Mouse (Mus musculus): ENCODE measurements around the gene Zfp865. TPM values are rescaled to one million over a fixed set of nuclear protein-coding genes. Genes with fewer than 3 reads are reported as not detected.

Gene Zfp865
- polyA plus RNA-seq, 1 experiment, result 37.3 TPM

- H3K27me3 ChIP-seq (ENCODE audit: control insufficient read depth, insufficient read depth, low read length), result no peaks in the 10 kb centered on the region
- peak overlapping the region; percentile 54; the same call in 1 of the 2 replicates for H3K4me3 ChIP-seq (ENCODE audit: low read depth, low read length)
- peaks cover 38% of the 10 kb centered on the region for H3K36me3 ChIP-seq (ENCODE audit: control insufficient read depth, insufficient read depth, low read length)
- peak overlapping the region; percentile 88 for H3K27ac ChIP-seq (ENCODE audit: insufficient read depth, low read depth, low read length)
- WGBS, result 32% methylated on average over 2 of the region's 2 CpGs
- H3K4me1 ChIP-seq (ENCODE audit: control insufficient read depth, insufficient read depth, insufficient read length, low read length), result peaks cover 29% of the 10 kb centered on the region
- TF ChIP-seq POLR2A (IDR thresholded peaks at IDR 0.05; ENCODE audit: low read depth, low read length) (peak; percentile 67; the same call in 1 of the 2 replicates), CTCF (IDR thresholded peaks at IDR 0.05; ENCODE audit: extremely low read depth, insufficient read length, insufficient replicate concordance, low read depth, low read length) (no peak)
These were observed 61.8 kb downstream of the Zfp865 start for GRCm38 (mm10) chr7:5081939-5082338.

GRCm38 (mm10) chr7:5083325-5084105 lies 63.3 kb downstream of the Zfp865 start:
- TF ChIP-seq CTCF (IDR thresholded peaks at IDR 0.05; ENCODE audit: extremely low read depth, insufficient read length, insufficient replicate concordance, low read depth, low read length), result no peak
- no peak for TF ChIP-seq POLR2A (IDR thresholded peaks at IDR 0.05; ENCODE audit: low read depth, low read length)
- 49% methylated on average over 18 of the region's 18 CpGs for WGBS
- Histone ChIP-seq H3K4me3 (ENCODE audit: low read depth, low read length) (peak overlapping the region; percentile 33), H3K4me1 (ENCODE audit: control insufficient read depth, insufficient read depth, insufficient read length, low read length) (peaks cover 39% of the 10 kb centered on the region), H3K36me3 (ENCODE audit: control insufficient read depth, insufficient read depth, low read length) (peaks cover 32% of the 10 kb centered on the region), H3K27ac (ENCODE audit: insufficient read depth, low read depth, low read length) (peak overlapping the region; percentile 86), H3K27me3 (ENCODE audit: control insufficient read depth, insufficient read depth, low read length) (no peaks in the 10 kb centered on the region)

GRCm38 (mm10) chr7:5085512-5085911 lies 65.3 kb downstream of the Zfp865 start:
- TF ChIP-seq POLR2A (IDR thresholded peaks at IDR 0.05; ENCODE audit: low read depth, low read length), result no peak
- no peak for TF ChIP-seq CTCF (IDR thresholded peaks at IDR 0.05; ENCODE audit: extremely low read depth, insufficient read length, insufficient replicate concordance, low read depth, low read length)
- H3K27ac ChIP-seq (ENCODE audit: insufficient read depth, low read depth, low read length), result peak overlapping the region; percentile 32

More at GRCm38 (mm10) chr7:5085512-5085911, 65.3 kb downstream of the Zfp865 start:
- peaks cover 40% of the 10 kb centered on the region for H3K36me3 ChIP-seq (ENCODE audit: control insufficient read depth, insufficient read depth, low read length)
- WGBS, result 93% methylated on average over 1 of the region's 1 CpGs
- H3K27me3 ChIP-seq (ENCODE audit: control insufficient read depth, insufficient read depth, low read length), result no peaks in the 10 kb centered on the region
- H3K4me3 ChIP-seq (ENCODE audit: low read depth, low read length), result no peak overlapping the region
- peaks cover 40% of the 10 kb centered on the region for H3K4me1 ChIP-seq (ENCODE audit: control insufficient read depth, insufficient read depth, insufficient read length, low read length)

Other genes with a start within 250 kb of the Zfp865 start
- not detected in 2 replicates for gene Fam71e2, start 249.1 kb upstream of the Zfp865 start, polyA plus RNA-seq (2012; rRNA removed)
- 0.25 and 0.32 TPM in 2 replicates for gene Il11, start 237.5 kb upstream of the Zfp865 start, polyA plus RNA-seq (2012; rRNA removed)
- not detected in 2 replicates for gene Tmem190, start 237.4 kb upstream of the Zfp865 start, polyA plus RNA-seq (2012; rRNA removed)
- gene Tmem238, start 230.7 kb upstream of the Zfp865 start, polyA plus RNA-seq (2012; rRNA removed), result 225 and 544 TPM in 2 replicates
- gene Rpl28, start 227.5 kb upstream of the Zfp865 start, polyA plus RNA-seq (2012; rRNA removed), result 141 and 355 TPM in 2 replicates
- gene Ube2s, start 207.8 kb upstream of the Zfp865 start, polyA plus RNA-seq (2012; rRNA removed), result 78.5 and 131 TPM in 2 replicates
- 0.48 and 0.83 TPM in 2 replicates for gene Shisa7, start 175.7 kb upstream of the Zfp865 start, polyA plus RNA-seq (2012; rRNA removed)
- gene Isoc2b, start 150.1 kb upstream of the Zfp865 start, polyA plus RNA-seq (2012; rRNA removed), result 12.4 and 18.9 TPM in 2 replicates
- 13.4 and 15.5 TPM in 2 replicates for gene Isoc2a, start 143.2 kb upstream of the Zfp865 start, polyA plus RNA-seq (2012; rRNA removed)
- gene Gm36210, start 113.9 kb upstream of the Zfp865 start, polyA plus RNA-seq (2012; rRNA removed), result not detected in 2 replicates
- 15.7 and 41.4 TPM in 2 replicates for gene Zfp628, start 105.2 kb upstream of the Zfp865 start, polyA plus RNA-seq (2012; rRNA removed)
- 4.3 and 6.2 TPM in 2 replicates for gene Nat14, start 98.3 kb upstream of the Zfp865 start, polyA plus RNA-seq (2012; rRNA removed)
- 3.3 and 4.5 TPM in 2 replicates for gene Ssc5d, start 94.6 kb upstream of the Zfp865 start, polyA plus RNA-seq (2012; rRNA removed)
- 0.06 and 0.11 TPM in 2 replicates for gene Sbk2, start 56.0 kb upstream of the Zfp865 start, polyA plus RNA-seq (2012; rRNA removed)
- not detected in 2 replicates for gene Sbk3, start 49.2 kb upstream of the Zfp865 start, polyA plus RNA-seq (2012; rRNA removed)
- 24.7 and 52.4 TPM in 2 replicates for gene Zfp579, start 24.2 kb upstream of the Zfp865 start, polyA plus RNA-seq (2012; rRNA removed)
- 25.2 and 51.0 TPM in 2 replicates for gene Zfp524, start 6.0 kb upstream of the Zfp865 start, polyA plus RNA-seq (2012; rRNA removed)
- gene Fiz1, start 5.7 kb upstream of the Zfp865 start, polyA plus RNA-seq (2012; rRNA removed), result 14.5 and 31.4 TPM in 2 replicates
- 0.35 TPM in 1 of 2 replicates, not detected in the other for gene Gm44973, start 4.9 kb upstream of the Zfp865 start, polyA plus RNA-seq (2012; rRNA removed)
- 0.76 and 0.81 TPM in 2 replicates for gene Ccdc106, start 177 bp downstream of the Zfp865 start, polyA plus RNA-seq (2012; rRNA removed)
- gene 4632433K11Rik, start 13.7 kb downstream of the Zfp865 start, polyA plus RNA-seq (2012; rRNA removed), result not detected in 2 replicates
- gene Zfp784, start 18.1 kb downstream of the Zfp865 start, polyA plus RNA-seq (2012; rRNA removed), result 3.2 and 7.7 TPM in 2 replicates
- gene Zfp580, start 31.2 kb downstream of the Zfp865 start, polyA plus RNA-seq (2012; rRNA removed), result 12.2 and 17.6 TPM in 2 replicates
- gene U2af2, start 41.8 kb downstream of the Zfp865 start, polyA plus RNA-seq (2012; rRNA removed), result 76.6 and 150 TPM in 2 replicates
- 240 and 483 TPM in 2 replicates for gene Epn1, start 59.9 kb downstream of the Zfp865 start, polyA plus RNA-seq (2012; rRNA removed)
- gene Rfpl4, start 96.6 kb downstream of the Zfp865 start, polyA plus RNA-seq (2012; rRNA removed), result not detected in 2 replicates
- 0.09 and 0.43 TPM in 2 replicates for gene Rasl2-9, start 105.6 kb downstream of the Zfp865 start, polyA plus RNA-seq (2012; rRNA removed)
- not detected in 2 replicates for gene Vmn1r55, start 129.3 kb downstream of the Zfp865 start, polyA plus RNA-seq (2012; rRNA removed)
- gene Vmn1r56, start 176.4 kb downstream of the Zfp865 start, polyA plus RNA-seq (2012; rRNA removed), result not detected in 2 replicates
- not detected in 2 replicates for gene Vmn1r57, start 198.1 kb downstream of the Zfp865 start, polyA plus RNA-seq (2012; rRNA removed)